In the genomic region with DNA sequence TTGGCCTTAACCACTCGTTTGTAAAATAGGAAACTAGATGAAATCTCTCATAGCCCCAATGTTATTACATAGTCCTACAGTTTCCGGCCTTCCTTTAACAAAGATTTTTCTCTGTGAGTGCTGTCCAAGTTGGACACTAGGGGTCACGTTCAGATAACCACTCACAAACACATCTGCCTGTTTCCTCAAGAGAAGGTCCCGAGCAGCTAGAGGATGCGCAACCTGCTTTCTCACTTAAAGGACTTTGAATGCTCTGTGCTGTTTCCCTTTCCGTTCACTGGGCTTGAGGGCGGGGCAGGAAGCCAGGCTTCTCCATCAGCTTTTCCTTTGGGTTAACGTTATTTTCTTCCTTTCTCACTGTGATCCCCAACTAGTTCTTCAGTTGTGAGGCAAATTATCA, we compare ENCODE assay signal across 24 mouse cellular contexts. TPM values are rescaled to one million over a fixed set of nuclear protein-coding genes. Genes with fewer than 3 reads are reported as not detected.
A peak's percentile ranks its signal among the peaks of the same experiment; 100 is the strongest.
DNase-seq lines count a peak whose midpoint lies in the region; ATAC-seq lines count a peak whose summit lies in the region.
"Had no signal": no experiment of that assay in that cellular context is flagged by ENCODE, and none has a peak within 500 bp of the region (broad histone marks: within the 10 kb centered on the region; RNA-seq: fewer than 3 reads in every experiment).

No protein-coding gene starts in this region.

- H3K36me3 ChIP-seq in midbrain, embryonic 11.5 days (ENCODE audit: control insufficient read depth, insufficient read depth, low read length) = no peaks in the 10 kb centered on the region
- no peaks in the 10 kb centered on the region for H3K36me3 ChIP-seq in midbrain, embryonic 10.5 days
- H3K36me3 ChIP-seq in liver, embryonic 11.5 days (ENCODE audit: control insufficient read depth, insufficient read depth, low read length) = no peaks in the 10 kb centered on the region
- H3K36me3 ChIP-seq: limb, embryonic 12.5 days; liver, embryonic 13.5 days; midbrain, embryonic 12.5 days; neural tube, embryonic 13.5 days had no signal

- intact Hi-C loops in heart, postnatal 36 days (cut with DNase I) = loop anchor here (5.0 kb wide), 4 partner anchors 41 to 191 kb away; no protein-coding TSS in a partner anchor

- no peak overlapping the region for H3K27ac ChIP-seq in midbrain, embryonic 11.5 days (ENCODE audit: low read depth, low read length)
- H3K27ac ChIP-seq in midbrain, embryonic 10.5 days (replicated peaks) = no peak overlapping the region
- H3K27ac ChIP-seq in liver, embryonic 11.5 days (ENCODE audit: low read depth, low read length) = no peak overlapping the region
- H3K27ac ChIP-seq: limb, embryonic 12.5 days; liver, embryonic 13.5 days; midbrain, embryonic 12.5 days; neural tube, embryonic 13.5 days had no signal

- no peaks in the 10 kb centered on the region for H3K27me3 ChIP-seq in midbrain, embryonic 11.5 days (ENCODE audit: control insufficient read depth, insufficient read depth, low read length)
- no peaks in the 10 kb centered on the region for H3K27me3 ChIP-seq in midbrain, embryonic 10.5 days (ENCODE audit: low read depth, poor library complexity, severe bottlenecking)
- H3K27me3 ChIP-seq in liver, embryonic 11.5 days (replicated peaks; ENCODE audit: control insufficient read depth, insufficient read depth, low read length) = no peaks in the 10 kb centered on the region
- H3K27me3 ChIP-seq: limb, embryonic 12.5 days; liver, embryonic 13.5 days; midbrain, embryonic 12.5 days; neural tube, embryonic 13.5 days had no signal

- ATAC-seq in midbrain, embryonic 11.5 days (ENCODE audit: low FRiP score) = no peak
- ATAC-seq in common myeloid progenitor, adult 5-6 weeks (replicated peaks; ENCODE audit: low read depth, poor library complexity, severe bottlenecking) = peak; percentile 50
- ATAC-seq in megakaryocyte progenitor cell, adult 5-6 weeks (replicated peaks; ENCODE audit: poor library complexity) = peak; percentile 27; the same call in 1 of the 2 replicates
- ATAC-seq in liver, embryonic 11.5 days (replicated peaks; ENCODE audit: low FRiP score) = no peak
- ATAC-seq: activated CD4-positive, CD25-positive, alpha-beta regulatory T cell, adult 4 months; forebrain, embryonic 16.5 days; hindbrain, embryonic 16.5 days; intestine, postnatal 0 days had no signal

- DNase-seq in heart, adult 9 months (ENCODE audit: low spot score in 2 of 2) = peak; percentile 48 to 67
- DNase-seq in heart, postnatal 36 days = no peak
- DNase-seq in midbrain, embryonic 11.5 days (ENCODE audit: low spot score, missing footprints) = peak; percentile 45
- no peak for DNase-seq in midbrain, embryonic 10.5 days (ENCODE audit: low spot score)
- no peak for DNase-seq in liver, embryonic 11.5 days (ENCODE audit: low spot score)
- no peak for DNase-seq in Muller cell, postnatal 12 days (ENCODE audit: inconsistent ontology term)
- DNase-seq: adrenal gland, postnatal 10 days; cerebellum, adult 11 months; cerebellum, postnatal 10 days; embryo, embryonic 11 days; kidney, postnatal 25 days; layer of hippocampus, adult 9-11 months; liver, embryonic 13.5 days; right cerebral cortex, adult 18-20 months; thymus, postnatal 4 days had no signal

- H3K9ac ChIP-seq in midbrain, embryonic 11.5 days (ENCODE audit: low read length) = no peak overlapping the region
- H3K9ac ChIP-seq in liver, embryonic 11.5 days (ENCODE audit: low read depth, low read length) = no peak overlapping the region
- H3K9ac ChIP-seq: limb, embryonic 12.5 days; liver, embryonic 13.5 days; midbrain, embryonic 12.5 days; neural tube, embryonic 13.5 days had no signal

- H3K4me3 ChIP-seq in midbrain, embryonic 11.5 days (ENCODE audit: low read depth, low read length) = no peak overlapping the region
- H3K4me3 ChIP-seq in midbrain, embryonic 10.5 days = no peak overlapping the region
- H3K4me3 ChIP-seq in liver, embryonic 11.5 days (ENCODE audit: low read depth, low read length) = no peak overlapping the region
- H3K4me3 ChIP-seq: limb, embryonic 12.5 days; liver, embryonic 13.5 days; midbrain, embryonic 12.5 days; neural tube, embryonic 13.5 days had no signal

- WGBS in midbrain, embryonic 11.5 days = 88% methylated on average over 8 of the region's 8 CpGs
- WGBS in midbrain, embryonic 10.5 days = 90% methylated on average over 8 of the region's 8 CpGs
- 73% methylated on average over 8 of the region's 8 CpGs for WGBS in liver, embryonic 11.5 days

- no peak overlapping the region for H3K4me2 ChIP-seq in midbrain, embryonic 11.5 days
- no peak overlapping the region for H3K4me2 ChIP-seq in liver, embryonic 11.5 days
- H3K4me2 ChIP-seq: limb, embryonic 12.5 days; liver, embryonic 13.5 days; midbrain, embryonic 12.5 days; neural tube, embryonic 13.5 days had no signal

- no peaks in the 10 kb centered on the region for H3K4me1 ChIP-seq in midbrain, embryonic 11.5 days (ENCODE audit: control insufficient read depth, insufficient read depth, low read length)
- peaks cover 13% of the 10 kb centered on the region for H3K4me1 ChIP-seq in midbrain, embryonic 10.5 days
- H3K4me1 ChIP-seq in liver, embryonic 11.5 days (replicated peaks; ENCODE audit: control insufficient read depth, insufficient read depth, low read length) = peaks cover 6% of the 10 kb centered on the region
- H3K4me1 ChIP-seq: midbrain, embryonic 12.5 days had no signal

- H3K9me3 ChIP-seq in midbrain, embryonic 11.5 days (ENCODE audit: control insufficient read depth, low read length) = no peaks in the 10 kb centered on the region
- H3K9me3 ChIP-seq in midbrain, embryonic 10.5 days (replicated peaks) = no peaks in the 10 kb centered on the region; the same call in 1 of the 2 replicates
- H3K9me3 ChIP-seq in liver, embryonic 11.5 days (ENCODE audit: control insufficient read depth, low read length) = no peaks in the 10 kb centered on the region
- H3K9me3 ChIP-seq: liver, embryonic 13.5 days; midbrain, embryonic 12.5 days; neural tube, embryonic 13.5 days had no signal

RNA-seq across cellular contexts. Expression of a gene that starts 58.1 kb away (rescaled TPM):
- total RNA-seq in heart, postnatal 36 days (2021) = 10 to 100 TPM in 1 of 2 experiments, 1 to 10 TPM in 1; 7.5 to 12.1 TPM
- 0.75 and 0.87 TPM in 2 replicates for polyA plus RNA-seq in midbrain, embryonic 11.5 days (2014; fragmentation: Nextera tagmentation; extraction: Ambion mirVana)
- 0.37 and 0.44 TPM in 2 replicates for polyA plus RNA-seq in midbrain, embryonic 10.5 days (2016; fragmentation: Nextera tagmentation; extraction: Ambion mirVana)
- total RNA-seq in common myeloid progenitor, adult 5-6 weeks (2017) = 0.34 and 0.50 TPM in 2 replicates
- total RNA-seq in megakaryocyte progenitor cell, adult 5-6 weeks (2015) = 0.17 and 0.57 TPM in 2 replicates
- total RNA-seq in megakaryocyte progenitor cell, adult 5-6 weeks (2017) = 0.10 and 0.29 TPM in 2 replicates
- polyA plus RNA-seq in liver, embryonic 11.5 days (2014; fragmentation: Nextera tagmentation; extraction: Ambion mirVana) = 0.51 and 0.69 TPM in 2 replicates
- polyA plus RNA-seq: activated CD4-positive, CD25-positive, alpha-beta regulatory T cell, adult 4 months had no signal

Comparison
In these comparisons a context has a peak if more than half of its experiments do, and no peak if none do; other contexts are left out.
1. DNase-seq: peak in heart, adult 9 months (2 of 2) and midbrain, embryonic 11.5 days (single experiment); none in heart, postnatal 36 days (0 of 2), midbrain, embryonic 10.5 days (single experiment), liver, embryonic 11.5 days (single experiment) and Muller cell, postnatal 12 days (single experiment).
2. ATAC-seq: peak in common myeloid progenitor, adult 5-6 weeks (single experiment) and megakaryocyte progenitor cell, adult 5-6 weeks (single experiment); none in midbrain, embryonic 11.5 days (single experiment) and liver, embryonic 11.5 days (single experiment).